Mouse (Mus musculus) neural tube, embryonic 12.5 days (tissue): ENCODE measurements around the gene Pla1a. TPM values are rescaled to one million over a fixed set of nuclear protein-coding genes. Genes with fewer than 3 reads are reported as not detected.

ENCODE experiments used
- ATAC-seq: fragments of 200-750 bp; cut with Nextera tagmentation; 2 replicates; pipeline ENCODE4 v1.8.0; 2017; ENCODE audit warnings: low read depth, mild to moderate bottlenecking, moderate TSS enrichment, moderate library complexity; ENCODE audit not compliant: low FRiP score
- H3K27ac ChIP-seq: fragments of 300-500 bp; sonication (generic); 2 replicates; pipeline ENCODE4 v1.5.1; 2016
- H3K27me3 ChIP-seq: fragments of 300-500 bp; sonication (generic); replicated peaks from 2 replicates; pipeline ENCODE4 v1.6.1; 2016; ENCODE audit warnings: mild to moderate bottlenecking
- H3K36me3 ChIP-seq: fragments of 300-500 bp; sonication (generic); 2 replicates; pipeline ENCODE4 v1.6.1; 2016; ENCODE audit warnings: mild to moderate bottlenecking
- H3K4me1 ChIP-seq: fragments of 300-500 bp; sonication (generic); 2 replicates; pipeline ENCODE4 v1.6.1; 2016
- H3K4me2 ChIP-seq: fragments of 300-500 bp; sonication (generic); replicated peaks from 2 replicates; pipeline ENCODE4 v1.6.1; 2016; ENCODE audit warnings: mild to moderate bottlenecking
- H3K4me3 ChIP-seq: fragments of 300-500 bp; sonication (generic); 2 replicates; pipeline ENCODE4 v1.5.1; 2016
- H3K9ac ChIP-seq: fragments of 300-500 bp; sonication (generic); 2 replicates; pipeline ENCODE4 v1.6.1; 2016; ENCODE audit warnings: mild to moderate bottlenecking
- H3K9me3 ChIP-seq: fragments of 300-500 bp; sonication (generic); 2 replicates; pipeline ENCODE4 v1.6.1; 2016; ENCODE audit warnings: mild to moderate bottlenecking
- WGBS: fragments of 180-500 bp; shearing (Covaris S2); methylation state at CpG from one replicate; pipeline ENCODE4 v1.1.7; 2016; 5-methylcytosine and 5-hydroxymethylcytosine counted together
- polyA plus RNA-seq: library from polyadenylated mRNA; unstranded; fragments of >200 nt; fragmentation: Nextera tagmentation; extraction: Ambion mirVana; gene quantifications from 2 replicates; pipeline ENCODE4 v1.2.1, GENCODE M21; 2016

Pla1a gene
- polyA plus RNA-seq, 1 experiment from 2014 or later, result 0.28 TPM

DNA sequence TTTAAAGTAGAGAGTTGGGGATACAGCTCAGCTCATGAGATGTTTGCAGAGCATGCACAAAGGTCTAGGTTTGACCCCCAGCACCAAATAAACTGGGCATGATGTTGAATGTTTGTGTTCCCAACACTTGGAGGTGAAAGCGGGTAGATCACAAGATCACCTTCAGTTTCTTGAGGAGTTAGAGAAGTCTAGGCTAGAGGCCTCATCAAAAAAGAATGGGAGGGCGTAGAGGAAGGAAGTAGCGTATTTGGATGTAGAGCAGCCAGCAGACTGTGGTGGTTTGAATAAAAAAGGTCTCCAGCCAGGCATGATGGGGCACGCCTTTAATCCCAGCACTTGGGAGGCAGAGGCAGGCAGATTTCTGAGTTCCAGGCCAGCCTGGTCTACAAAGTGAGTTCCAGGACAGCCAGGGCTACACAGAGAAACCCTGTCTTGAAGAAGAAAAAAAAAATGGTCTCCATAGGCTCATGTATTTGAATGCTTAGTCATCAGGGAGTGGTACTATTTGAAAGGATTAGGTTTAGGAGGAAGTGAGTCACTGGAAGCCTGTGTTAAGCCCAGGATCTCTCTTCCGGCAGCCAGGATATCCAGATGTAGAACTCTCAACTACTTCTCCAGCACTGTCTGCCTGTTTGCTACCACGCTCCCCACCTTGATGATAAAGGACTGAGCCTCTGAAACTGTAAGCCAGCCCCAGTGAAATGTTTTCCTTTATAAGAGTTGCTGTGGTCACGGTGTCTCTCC lies 10.9 kb upstream of the Pla1a start:
- Histone ChIP-seq H3K9me3 (no peaks in the 10 kb centered on the region), H3K27me3 (no peaks in the 10 kb centered on the region), H3K4me1 (no peaks in the 10 kb centered on the region), H3K36me3 (peaks cover 60% of the 10 kb centered on the region), H3K27ac (no peak overlapping the region), H3K9ac (no peak overlapping the region), H3K4me2 (no peak overlapping the region), H3K4me3 (no peak overlapping the region)
- WGBS, result 97% methylated on average over 7 of the region's 7 CpGs
- no peak for ATAC-seq

DNA sequence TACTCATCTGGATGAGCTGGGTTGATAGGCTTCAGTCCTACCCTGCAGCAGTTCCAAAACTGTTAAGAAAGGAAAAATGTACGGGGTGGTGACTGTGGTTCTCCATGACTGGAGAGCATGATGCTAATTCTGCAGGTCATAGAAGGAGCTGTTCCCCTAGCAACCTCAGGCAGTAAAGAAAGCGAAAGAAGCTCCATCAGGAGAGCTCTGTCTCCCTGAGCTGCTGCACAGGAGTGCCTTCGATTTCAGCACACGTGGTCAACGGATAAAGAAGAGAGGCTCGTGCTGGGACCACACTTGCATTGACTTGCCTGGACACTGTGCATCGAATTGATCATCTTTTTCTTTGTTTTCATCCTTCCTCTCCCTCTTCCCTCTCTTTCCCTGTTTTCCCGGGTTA lies 9.3 kb upstream of the Pla1a start:
- WGBS, result 84% methylated on average over 8 of the region's 8 CpGs
- no peak for ATAC-seq

DNA sequence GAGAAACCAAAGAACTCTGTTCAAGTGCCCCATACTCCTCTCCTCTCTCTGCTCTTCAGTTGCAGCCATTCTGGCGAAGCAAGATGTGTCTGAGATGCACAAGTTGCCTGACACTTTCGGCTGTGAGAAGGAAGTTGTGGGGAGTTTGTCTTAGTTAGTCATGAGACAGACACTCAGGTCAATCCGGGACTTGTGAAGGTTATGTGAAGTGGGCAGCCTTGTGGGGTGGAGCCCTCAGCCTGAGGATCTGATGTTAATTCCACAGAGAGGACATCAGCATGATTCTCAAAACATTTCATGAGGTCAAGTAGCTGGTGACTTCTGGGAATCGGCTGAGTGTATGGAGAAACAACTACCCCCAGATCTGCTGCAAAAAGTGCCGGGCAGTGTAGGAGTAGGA lies 8.7 kb upstream of the Pla1a start:
- Histone ChIP-seq H3K9ac (no peak overlapping the region), H3K36me3 (peaks cover 38% of the 10 kb centered on the region), H3K27ac (no peak overlapping the region), H3K9me3 (no peaks in the 10 kb centered on the region), H3K4me2 (no peak overlapping the region), H3K4me1 (no peaks in the 10 kb centered on the region), H3K4me3 (no peak overlapping the region), H3K27me3 (no peaks in the 10 kb centered on the region)
- ATAC-seq, result no peak
- WGBS, result 92% methylated on average over 5 of the region's 5 CpGs

More for the DNA sequence above, 9.3 kb upstream of the Pla1a start:
- Histone ChIP-seq H3K9me3 (no peaks in the 10 kb centered on the region), H3K27me3 (no peaks in the 10 kb centered on the region), H3K9ac (no peak overlapping the region), H3K4me1 (no peaks in the 10 kb centered on the region), H3K36me3 (peaks cover 44% of the 10 kb centered on the region), H3K4me2 (no peak overlapping the region), H3K27ac (no peak overlapping the region), H3K4me3 (no peak overlapping the region)

DNA sequence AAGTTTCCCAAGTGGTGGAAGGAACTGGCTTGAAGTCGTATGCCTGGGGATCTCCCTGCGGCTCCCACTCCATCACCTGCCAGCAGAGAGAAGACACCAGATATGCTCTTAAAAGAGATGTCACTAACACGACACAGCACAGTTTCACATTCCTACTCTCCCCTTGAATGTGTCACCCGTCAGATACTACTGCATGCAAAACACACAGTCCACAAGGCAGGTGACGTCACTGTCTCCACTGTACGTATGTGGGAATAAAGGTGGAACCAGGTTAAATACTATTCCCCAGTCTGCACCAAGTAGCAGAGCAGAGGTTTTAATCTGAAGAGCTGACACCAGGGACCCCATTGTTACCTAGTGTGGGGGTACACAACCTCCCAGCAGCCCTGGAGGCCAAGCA lies 7.5 kb upstream of the Pla1a start:
- H3K4me1 ChIP-seq, result no peaks in the 10 kb centered on the region
- no peak overlapping the region for H3K27ac ChIP-seq
- H3K9ac ChIP-seq, result no peak overlapping the region
- H3K27me3 ChIP-seq, result no peaks in the 10 kb centered on the region
- no peak overlapping the region for H3K4me2 ChIP-seq
- peaks cover 26% of the 10 kb centered on the region for H3K36me3 ChIP-seq
- H3K4me3 ChIP-seq, result no peak overlapping the region
- no peak for ATAC-seq
- WGBS, result 89% methylated on average over 6 of the region's 6 CpGs
- H3K9me3 ChIP-seq, result no peaks in the 10 kb centered on the region

DNA sequence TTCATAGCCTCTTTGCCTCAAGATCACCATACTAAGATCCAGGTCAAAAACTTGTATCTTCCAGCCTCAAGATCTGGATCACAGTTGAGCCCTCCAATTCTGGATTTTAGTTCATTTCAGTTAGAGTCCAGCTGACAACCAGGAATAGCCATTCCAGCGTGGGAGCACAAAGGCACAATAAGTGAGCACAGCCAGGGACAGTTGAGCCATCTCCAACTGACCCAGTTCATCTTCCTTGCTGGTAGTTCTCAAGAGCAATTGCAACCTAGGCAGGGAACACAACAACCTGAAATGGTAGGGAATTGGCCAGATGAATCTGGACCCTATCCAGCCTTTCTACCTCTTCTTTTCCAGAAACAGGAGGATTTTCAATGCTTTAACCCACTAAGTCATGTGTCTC lies 6.2 kb upstream of the Pla1a start:
- Histone ChIP-seq H3K36me3 (peaks cover 13% of the 10 kb centered on the region), H3K27ac (no peak overlapping the region), H3K4me2 (no peak overlapping the region), H3K27me3 (no peaks in the 10 kb centered on the region), H3K4me3 (no peak overlapping the region), H3K4me1 (no peaks in the 10 kb centered on the region), H3K9ac (no peak overlapping the region), H3K9me3 (no peaks in the 10 kb centered on the region)
- WGBS, result 89% methylated on average over 1 of the region's 1 CpGs
- no peak for ATAC-seq

DNA sequence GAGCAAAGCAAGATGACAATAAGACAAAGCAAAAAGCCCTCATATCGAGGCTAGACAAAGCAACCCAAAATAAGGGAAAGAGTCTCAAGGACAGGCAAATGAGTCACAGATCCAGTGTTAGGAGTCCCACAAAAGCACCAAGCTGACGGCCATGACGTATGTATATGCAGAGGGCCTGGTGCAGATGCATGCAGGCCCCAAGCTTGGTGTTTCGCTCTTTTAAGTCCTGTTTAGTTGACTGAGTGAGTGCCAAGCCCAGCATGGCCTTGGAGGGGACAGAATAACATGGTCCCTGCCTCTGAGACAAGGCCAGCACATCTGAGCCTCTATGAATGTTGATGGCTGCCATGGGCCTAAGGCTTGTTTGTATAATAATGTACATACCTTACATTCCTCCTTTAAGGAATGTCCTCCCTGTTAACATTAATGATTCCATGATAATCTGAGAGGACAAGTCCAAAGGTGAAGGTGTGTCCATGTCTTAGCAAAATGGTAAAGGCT lies 1.4 kb upstream of the Pla1a start:
- Histone ChIP-seq H3K36me3 (no peaks in the 10 kb centered on the region), H3K4me2 (no peak overlapping the region), H3K4me3 (no peak overlapping the region), H3K27ac (no peak overlapping the region), H3K9ac (no peak overlapping the region), H3K4me1 (no peaks in the 10 kb centered on the region), H3K9me3 (no peaks in the 10 kb centered on the region), H3K27me3 (no peaks in the 10 kb centered on the region)
- ATAC-seq, result no peak
- 78% methylated on average over 4 of the region's 4 CpGs for WGBS

DNA sequence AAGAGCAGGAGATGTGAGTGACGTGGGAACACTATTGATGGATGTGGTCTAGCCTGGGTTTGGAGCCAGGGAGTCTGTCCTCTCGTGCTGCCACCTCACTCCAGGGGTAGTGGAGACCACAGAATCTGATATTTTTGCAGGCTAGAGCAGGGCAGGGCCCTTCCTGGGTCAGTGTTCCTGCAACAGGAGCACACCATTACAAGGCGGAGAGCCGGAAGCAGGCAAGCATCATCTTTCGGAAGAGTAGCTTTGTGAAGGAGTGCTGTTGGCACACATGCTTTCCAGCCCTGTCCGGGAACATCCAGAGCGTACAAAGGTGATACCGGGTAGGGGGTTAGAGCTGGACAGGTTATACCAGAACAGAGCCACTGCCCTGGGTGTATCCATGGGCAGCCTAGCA lies 569 bp upstream of the Pla1a start:
- H3K4me3 ChIP-seq, result no peak overlapping the region
- H3K4me2 ChIP-seq, result no peak overlapping the region
- no peaks in the 10 kb centered on the region for H3K27me3 ChIP-seq
- ATAC-seq, result no peak
- no peaks in the 10 kb centered on the region for H3K9me3 ChIP-seq
- no peak overlapping the region for H3K27ac ChIP-seq
- no peaks in the 10 kb centered on the region for H3K36me3 ChIP-seq
- 87% methylated on average over 8 of the region's 8 CpGs for WGBS
- H3K4me1 ChIP-seq, result no peaks in the 10 kb centered on the region
- no peak overlapping the region for H3K9ac ChIP-seq

DNA sequence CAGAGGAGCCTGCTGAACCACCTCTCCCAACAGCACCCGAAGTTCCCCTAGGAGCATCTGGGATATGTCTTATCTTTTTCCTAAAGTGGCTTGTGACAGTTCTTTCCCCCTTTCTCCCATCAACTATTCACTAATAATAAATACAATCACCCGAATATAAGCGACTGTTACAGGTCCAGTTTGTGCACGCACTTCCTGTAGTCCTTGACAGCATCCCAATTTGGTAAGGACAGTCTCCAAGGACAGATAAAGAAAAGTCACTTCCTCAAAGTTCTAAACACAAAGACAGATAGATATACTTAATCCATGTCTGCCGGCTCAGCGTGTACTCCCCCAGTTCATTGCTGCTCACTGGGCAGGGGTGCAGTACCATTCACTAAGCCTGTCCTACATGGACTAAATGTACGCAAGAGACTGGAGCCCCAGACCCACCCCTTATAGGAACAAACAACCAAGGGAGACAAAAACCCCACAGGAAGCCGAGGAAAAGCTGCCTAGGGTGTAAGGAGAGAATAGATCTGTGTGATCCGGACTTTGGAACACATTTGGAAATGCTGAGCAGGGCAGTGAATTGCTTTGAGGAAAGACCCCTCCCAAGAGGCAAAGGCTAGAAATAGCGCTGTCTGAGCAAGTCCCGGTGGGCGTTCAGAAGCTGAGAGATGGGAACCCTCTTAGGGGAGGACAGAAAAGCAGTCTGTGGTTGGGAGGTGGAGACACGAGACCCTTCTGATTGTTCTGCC lies 1.3 kb downstream of the Pla1a start:
- H3K27me3 ChIP-seq, result no peaks in the 10 kb centered on the region
- no peak overlapping the region for H3K9ac ChIP-seq
- no peak for ATAC-seq
- no peak overlapping the region for H3K27ac ChIP-seq
- no peak overlapping the region for H3K4me2 ChIP-seq
- 63% methylated on average over 13 of the region's 13 CpGs for WGBS
- no peak overlapping the region for H3K4me3 ChIP-seq
- H3K36me3 ChIP-seq, result no peaks in the 10 kb centered on the region
- no peaks in the 10 kb centered on the region for H3K9me3 ChIP-seq
- no peaks in the 10 kb centered on the region for H3K4me1 ChIP-seq

DNA sequence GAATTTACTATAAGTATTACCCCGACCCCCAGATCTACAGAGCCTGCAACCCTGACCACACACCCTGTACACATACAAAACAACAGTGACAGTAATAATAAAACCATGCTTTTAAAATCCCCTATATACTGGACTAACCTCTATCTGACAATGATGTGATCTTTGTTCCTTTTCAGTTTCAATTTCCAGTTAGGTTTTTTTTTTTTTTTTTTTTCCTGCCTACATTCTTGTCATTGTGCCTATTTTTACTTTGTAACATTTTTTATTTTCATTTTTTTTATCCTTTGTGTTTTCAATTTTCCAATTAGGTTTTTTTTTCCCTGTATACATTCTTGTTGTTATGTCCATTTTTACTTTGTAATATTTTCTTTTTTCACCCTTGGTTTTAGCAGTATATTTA lies 7.1 kb downstream of the Pla1a start:
- H3K9me3 ChIP-seq, result no peaks in the 10 kb centered on the region
- no peak overlapping the region for H3K9ac ChIP-seq
- no peaks in the 10 kb centered on the region for H3K36me3 ChIP-seq
- H3K4me3 ChIP-seq, result no peak overlapping the region
- no peak for ATAC-seq
- no peaks in the 10 kb centered on the region for H3K27me3 ChIP-seq
- no peaks in the 10 kb centered on the region for H3K4me1 ChIP-seq
- no peak overlapping the region for H3K4me2 ChIP-seq
- no peak overlapping the region for H3K27ac ChIP-seq
- WGBS, result 93% methylated on average over 1 of the region's 1 CpGs

DNA sequence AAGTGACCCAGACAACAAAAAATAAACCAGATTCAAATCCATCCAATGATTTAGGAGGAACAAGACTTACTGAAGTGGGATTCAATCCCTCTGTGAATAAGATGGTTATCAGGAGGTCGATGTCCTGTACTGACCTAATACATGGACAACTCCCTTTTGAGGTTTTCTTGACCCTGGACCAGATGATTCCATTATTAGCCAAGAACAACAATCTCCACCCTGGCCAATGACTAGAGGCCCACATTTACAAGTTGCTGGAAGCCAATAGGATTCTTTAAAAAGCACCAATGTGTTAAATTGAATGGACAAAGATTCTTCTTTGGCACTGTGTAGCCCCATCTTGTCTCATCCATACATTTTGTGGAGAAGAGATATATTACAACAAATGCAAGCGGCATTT lies 7.6 kb downstream of the Pla1a start:
- H3K9ac ChIP-seq, result no peak overlapping the region
- no peak overlapping the region for H3K4me2 ChIP-seq
- no peak for ATAC-seq
- no peak overlapping the region for H3K27ac ChIP-seq
- H3K4me3 ChIP-seq, result no peak overlapping the region
- 88% methylated on average over 2 of the region's 2 CpGs for WGBS
- no peaks in the 10 kb centered on the region for H3K9me3 ChIP-seq
- H3K4me1 ChIP-seq, result no peaks in the 10 kb centered on the region
- no peaks in the 10 kb centered on the region for H3K36me3 ChIP-seq
- H3K27me3 ChIP-seq, result no peaks in the 10 kb centered on the region

DNA sequence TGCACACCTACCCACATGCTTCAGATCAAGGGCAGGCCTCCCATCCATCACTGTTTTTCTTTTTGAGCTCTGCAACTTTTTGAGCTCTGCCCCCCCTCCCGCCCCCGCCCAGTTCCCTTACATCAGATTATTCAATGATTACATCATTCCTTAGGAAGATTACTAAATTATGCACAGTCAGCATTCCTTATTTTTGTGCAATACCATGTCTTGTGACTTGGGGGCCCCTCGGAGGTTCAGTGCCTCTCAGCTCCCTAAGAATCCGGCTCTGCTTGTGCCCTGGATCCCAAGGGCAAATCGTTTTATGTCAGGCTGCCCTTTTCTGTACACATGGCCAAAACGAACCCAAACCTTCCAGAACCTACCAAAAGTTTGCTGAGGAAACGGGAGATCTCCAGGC lies 18.0 kb downstream of the Pla1a start:
- H3K36me3 ChIP-seq, result no peaks in the 10 kb centered on the region
- no peak overlapping the region for H3K4me2 ChIP-seq
- no peak overlapping the region for H3K27ac ChIP-seq
- 85% methylated on average over 7 of the region's 7 CpGs for WGBS
- ATAC-seq, result no peak
- no peak overlapping the region for H3K4me3 ChIP-seq
- H3K9ac ChIP-seq, result no peak overlapping the region
- no peaks in the 10 kb centered on the region for H3K4me1 ChIP-seq
- no peaks in the 10 kb centered on the region for H3K27me3 ChIP-seq
- no peaks in the 10 kb centered on the region for H3K9me3 ChIP-seq

DNA sequence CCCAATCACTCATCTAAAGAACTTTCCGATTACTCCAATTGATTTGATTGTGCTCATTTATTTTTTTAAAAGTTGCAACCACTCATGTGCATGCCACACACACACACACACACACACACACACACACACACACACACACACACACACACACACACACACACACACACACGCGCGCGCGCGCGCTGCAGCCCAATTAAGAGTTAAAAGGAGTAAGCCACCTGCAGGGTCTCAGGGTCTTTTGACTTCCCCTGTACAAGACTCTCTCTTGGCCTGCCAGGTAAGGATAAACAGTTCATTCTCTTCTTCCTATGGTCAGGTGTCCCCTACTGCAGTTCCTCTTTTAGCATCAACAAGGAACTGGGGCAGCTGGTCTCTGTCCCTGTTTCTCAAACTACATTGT lies 24.5 kb downstream of the Pla1a start:
- no peaks in the 10 kb centered on the region for H3K9me3 ChIP-seq
- no peak for ATAC-seq
- H3K4me3 ChIP-seq, result no peak overlapping the region
- no peaks in the 10 kb centered on the region for H3K36me3 ChIP-seq
- no peak overlapping the region for H3K4me2 ChIP-seq
- no peak overlapping the region for H3K27ac ChIP-seq
- 90% methylated on average over 8 of the region's 8 CpGs for WGBS
- no peaks in the 10 kb centered on the region for H3K4me1 ChIP-seq
- H3K9ac ChIP-seq, result no peak overlapping the region
- no peaks in the 10 kb centered on the region for H3K27me3 ChIP-seq

DNA sequence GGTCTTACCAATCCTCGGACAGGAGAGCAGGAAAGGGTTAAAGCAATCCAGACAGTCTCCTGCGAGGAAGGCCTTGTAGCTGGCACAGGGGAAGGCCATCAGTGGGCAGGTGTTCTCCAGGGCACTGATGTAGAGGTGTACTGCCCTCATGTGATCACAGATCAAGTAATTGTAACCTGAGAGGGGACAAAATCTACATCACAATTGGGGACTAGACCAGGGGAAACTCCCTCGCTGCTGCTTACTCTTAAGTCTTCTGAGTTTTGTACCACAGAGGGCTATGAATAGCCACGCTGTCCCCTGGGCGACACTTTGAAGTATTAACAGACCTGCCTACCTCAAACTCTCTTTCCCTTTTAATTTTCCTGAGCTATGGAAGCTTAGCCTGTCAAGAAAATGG lies 25.4 kb downstream of the Pla1a start:
- no peak overlapping the region for H3K9ac ChIP-seq
- no peaks in the 10 kb centered on the region for H3K4me1 ChIP-seq
- H3K4me3 ChIP-seq, result no peak overlapping the region
- no peak overlapping the region for H3K27ac ChIP-seq
- H3K9me3 ChIP-seq, result no peaks in the 10 kb centered on the region
- 39% methylated on average over 5 of the region's 5 CpGs for WGBS
- H3K36me3 ChIP-seq, result no peaks in the 10 kb centered on the region
- H3K27me3 ChIP-seq, result no peaks in the 10 kb centered on the region
- H3K4me2 ChIP-seq, result no peak overlapping the region
- ATAC-seq, result no peak
